Mouse (Mus musculus) monocyte, adult 5-6 weeks (primary cell): ENCODE data around the gene Prss32. TPM values are rescaled to one million over a fixed set of nuclear protein-coding genes. Genes with fewer than 3 reads are reported as not detected.
"Not testable (repeated sequence)": the region's sequence is repeated elsewhere in the genome, so short reads cannot be mapped to it uniquely, and the experiment has no call there.

ENCODE experiments used
- ATAC-seq: fragments of 153-309, 156-312 bp; replicated peaks from 2 replicates; pipeline ENCODE4 v1.8.0; 2017; ENCODE audit warnings: mild to moderate bottlenecking; ENCODE audit not compliant: low TSS enrichment, insufficient number of reproducible peaks, severe bottlenecking, poor library complexity, low FRiP score
- total RNA-seq: library from RNA; stranded (forward); fragments of 200-1000, 200-491, 200-594 nt; gene quantifications from 3 replicates; pipeline ENCODE4 v1.2.3, GENCODE M21; 2017

Gene Prss32
- total RNA-seq, 1 experiment from 2014 or later = not detected

GRCm38 (mm10) chr17:23831201-23831600, 12.5 kb upstream of the Prss32 start:
- ATAC-seq = no peak

- ATAC-seq = no peak
Measured at GRCm38 (mm10) chr17:23836006-23836575, 7.6 kb upstream of the Prss32 start, which contains the start of gene Prss33. Gene Prss33 (minus strand): TSS chr17:23836056.

- ATAC-seq = peak; percentile 71
Measured at GRCm38 (mm10) chr17:23841145-23841544, 2.5 kb upstream of the Prss32 start.

- ATAC-seq = no peak
Measured at GRCm38 (mm10) chr17:23843141-23843811, 379 bp upstream of the Prss32 start.

DNA sequence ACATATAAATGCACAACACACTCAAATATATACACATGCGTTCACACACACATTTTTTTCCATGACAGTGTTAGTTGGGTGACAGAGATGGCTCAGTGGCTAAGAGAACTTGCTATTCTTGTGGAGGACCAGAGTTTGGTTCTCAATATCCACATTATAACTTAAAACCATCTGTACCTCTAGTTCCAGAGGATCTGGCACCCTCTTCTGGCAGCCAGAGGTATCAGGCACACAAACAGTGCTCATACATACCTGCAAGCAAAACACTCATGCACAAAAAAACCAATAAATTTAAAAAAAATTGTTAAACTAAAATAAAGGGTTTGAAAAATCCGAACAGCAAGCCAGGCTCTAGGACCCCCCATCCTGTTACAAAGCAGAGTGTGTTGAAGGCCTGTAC, 6.4 kb downstream of the Prss32 start:
- ATAC-seq = no peak

DNA sequence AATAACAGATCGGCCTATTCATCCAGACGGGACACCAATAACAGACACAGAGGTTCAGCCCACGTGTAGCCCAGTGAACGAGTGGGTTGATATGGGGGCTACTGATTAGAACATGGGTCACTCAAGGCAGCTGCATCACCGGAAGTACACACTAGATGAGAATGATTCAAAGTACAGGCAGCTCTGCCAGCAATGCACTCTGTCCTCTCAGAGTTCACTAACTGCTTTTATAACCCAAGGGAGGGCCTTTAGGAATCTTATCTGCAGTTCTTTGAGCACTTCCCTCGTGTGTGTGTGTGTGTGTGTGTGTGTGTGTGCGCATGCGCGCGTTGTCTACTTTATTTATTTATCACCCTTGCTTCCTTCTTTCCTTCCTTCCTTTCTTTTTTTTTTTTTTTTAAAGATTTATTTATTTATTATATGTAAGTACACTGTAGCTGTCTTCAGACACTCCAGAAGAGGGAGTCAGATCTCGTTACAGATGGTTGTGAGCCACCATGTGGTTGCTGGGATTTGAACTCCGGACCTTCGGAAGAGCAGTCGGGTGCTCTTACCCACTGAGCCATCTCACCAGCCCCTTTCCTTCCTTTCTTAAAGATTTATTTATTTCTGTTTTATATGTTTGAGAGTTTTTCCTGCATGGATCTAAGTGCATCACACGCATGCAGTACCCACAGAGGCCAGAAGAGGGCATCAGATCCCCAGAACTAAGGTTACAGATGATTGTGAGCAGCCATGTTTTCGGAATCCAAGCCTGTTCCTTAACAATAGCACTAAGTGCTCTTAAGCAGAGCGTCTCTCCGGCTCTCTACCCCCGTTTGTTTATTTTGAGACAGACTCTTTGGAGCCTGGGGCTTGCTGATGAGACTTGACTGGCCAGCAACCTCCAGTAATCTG, 7.4 kb downstream of the Prss32 start:
- no peak; the same call in 1 of the 2 replicates for ATAC-seq

DNA sequence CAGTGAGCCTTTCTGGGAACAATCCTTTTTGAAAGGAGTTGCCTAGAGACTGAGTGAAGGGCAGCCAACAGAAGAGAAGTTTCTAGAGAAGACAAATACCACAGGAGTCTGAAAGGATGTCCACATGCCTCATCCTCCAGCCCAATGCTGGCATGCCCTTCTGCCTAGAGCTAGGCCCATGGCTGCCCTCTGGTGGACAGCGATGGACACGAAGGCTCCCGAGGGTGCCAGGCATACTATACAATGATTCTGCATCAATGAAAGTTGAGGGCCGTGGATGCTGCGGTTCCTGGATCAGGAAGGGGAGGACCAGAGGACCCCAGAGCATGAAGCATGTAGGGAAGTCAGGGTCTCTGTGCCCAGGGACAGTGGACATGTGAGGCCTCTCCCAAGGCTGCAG, 9.6 kb downstream of the Prss32 start:
- 0 out of 2 replicates have a peak, but pooled peaks have one; percentile 41 for ATAC-seq

- no peak for ATAC-seq
Measured at GRCm38 (mm10) chr17:23854229-23854765, 10.6 kb downstream of the Prss32 start.

GRCm38 (mm10) chr17:23857193-23857592, 13.5 kb downstream of the Prss32 start:
- ATAC-seq = no peak

DNA sequence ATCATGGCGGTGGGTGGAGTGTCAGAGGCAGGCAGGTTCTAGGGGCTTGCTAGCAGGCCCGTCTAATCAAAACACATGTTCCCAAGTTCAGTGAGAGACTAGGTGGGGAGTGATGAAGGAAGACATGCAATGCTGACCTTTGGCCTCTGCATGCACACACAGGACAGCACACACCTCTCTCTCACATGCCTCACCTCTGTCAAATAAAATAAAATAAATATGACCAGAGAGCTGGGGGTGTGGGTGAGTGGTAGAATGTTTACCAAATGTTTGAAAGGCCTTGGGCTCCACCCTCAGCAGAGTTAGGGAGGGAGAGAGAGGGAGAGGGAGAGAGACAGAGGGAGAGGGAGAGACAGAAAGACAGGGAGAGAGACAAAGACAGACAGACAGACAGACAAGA, 14.3 kb downstream of the Prss32 start:
- no peak for ATAC-seq

DNA sequence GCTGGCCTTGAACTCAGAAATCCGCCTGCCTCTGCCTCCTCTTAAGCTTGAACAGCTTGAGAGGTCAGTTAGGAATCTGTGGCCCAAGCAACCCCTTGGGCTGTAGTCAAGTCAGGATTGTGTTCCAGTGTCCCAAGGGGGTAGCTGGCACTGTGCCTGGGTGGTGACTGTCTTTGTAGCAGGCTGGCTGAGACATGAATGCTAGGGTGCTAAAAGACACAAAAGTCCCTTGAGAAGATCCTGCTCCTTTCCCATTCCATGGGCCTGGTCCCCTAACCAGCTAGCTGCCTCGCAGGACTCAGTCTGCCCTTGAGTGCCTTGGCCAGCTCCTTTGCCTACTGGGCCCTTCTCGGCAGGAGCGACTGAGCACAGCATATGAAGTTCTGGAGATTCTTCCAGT, 19.3 kb downstream of the Prss32 start:
- ATAC-seq = no peak

DNA sequence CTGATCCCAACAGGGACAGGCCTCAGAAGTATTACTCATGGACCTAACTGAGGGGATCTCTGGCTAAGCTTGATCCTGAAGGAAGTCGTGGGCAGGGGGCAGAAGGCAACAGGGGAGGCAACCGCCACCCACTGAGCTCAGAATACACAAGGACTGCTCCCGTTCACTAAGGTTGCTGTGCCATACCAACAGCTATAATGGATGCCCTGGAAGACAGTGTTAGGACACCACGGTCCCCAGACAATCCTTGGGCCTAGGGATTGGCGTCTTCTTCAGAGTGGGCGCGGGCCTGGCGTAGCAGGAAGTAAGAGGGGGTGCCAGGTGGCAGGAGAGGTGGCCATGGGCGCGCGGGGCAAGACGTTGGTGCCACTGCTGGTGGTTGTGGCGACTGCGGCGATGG, 24.1 kb downstream of the Prss32 start, which contains the start of gene Prss21:
Gene Prss21, plus strand, starts transcription at position 301 of the 400 bp plus-strand sequence.
- ATAC-seq = no peak

DNA sequence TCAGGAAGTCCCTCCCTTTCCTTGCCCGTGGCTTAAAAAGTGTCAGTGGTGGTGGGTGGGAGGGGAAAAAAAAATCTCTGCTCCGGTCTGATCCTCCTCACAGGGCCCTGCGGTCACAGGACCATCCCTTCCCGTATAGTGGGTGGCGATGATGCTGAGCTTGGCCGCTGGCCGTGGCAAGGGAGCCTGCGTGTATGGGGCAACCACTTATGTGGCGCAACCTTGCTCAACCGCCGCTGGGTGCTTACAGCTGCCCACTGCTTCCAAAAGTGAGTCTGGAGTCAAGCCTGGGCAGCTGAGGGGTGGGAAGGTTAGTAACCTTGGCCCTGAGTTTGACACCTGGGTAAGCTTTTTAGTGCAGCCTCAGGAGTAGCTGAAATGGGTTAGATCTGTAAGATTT, 24.9 kb downstream of the Prss32 start:
- ATAC-seq = peak; percentile 45; the same call in 1 of the 2 replicates

DNA sequence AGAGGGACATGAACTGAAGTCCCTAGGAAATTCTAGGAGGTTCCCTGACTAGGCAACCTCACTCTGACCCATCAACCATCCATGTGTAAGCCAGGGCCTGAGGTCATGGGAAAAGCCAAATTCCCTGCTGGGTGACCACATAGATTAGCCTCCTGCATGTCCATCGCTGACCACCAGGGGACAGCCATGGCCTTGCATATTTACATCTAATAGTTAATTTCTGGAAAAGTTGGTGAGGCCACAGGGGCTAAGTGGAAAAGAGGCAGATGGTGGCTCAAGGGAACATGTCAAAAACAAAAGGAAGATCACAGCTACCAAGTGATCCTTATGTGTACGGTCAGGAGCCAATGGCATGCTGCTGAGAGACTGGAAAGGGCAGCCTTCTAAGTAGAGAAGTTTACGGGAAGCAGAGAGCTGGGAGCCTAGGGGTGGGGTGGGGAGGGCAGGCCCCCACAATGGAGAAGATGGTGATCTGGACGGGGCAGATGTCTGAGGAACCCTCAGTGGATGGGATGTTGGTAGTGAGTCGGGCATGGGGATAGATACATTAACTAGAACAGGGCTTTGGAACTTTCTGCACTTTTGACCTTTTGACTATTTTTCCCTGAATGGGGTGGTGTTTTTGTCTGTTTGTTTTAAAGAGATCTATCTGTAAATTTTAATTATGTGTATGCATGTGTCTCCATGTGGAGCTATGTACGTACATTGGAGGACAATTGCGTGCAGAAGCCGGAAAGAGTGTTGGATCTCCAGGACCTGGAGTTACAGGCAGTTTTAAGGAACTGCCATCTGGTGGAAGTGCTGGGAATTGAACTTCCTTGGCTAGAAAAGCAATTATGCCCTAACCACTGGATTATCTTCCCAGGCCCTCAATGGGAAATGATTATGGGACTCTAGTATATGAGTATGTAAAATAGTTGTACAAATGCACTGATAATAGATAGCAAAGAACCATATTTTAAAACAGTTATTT, 30.5 kb downstream of the Prss32 start:
- ATAC-seq = peak; percentile 54; the same call in 1 of the 2 replicates

GRCm38 (mm10) chr17:23876741-23877140, 33.1 kb downstream of the Prss32 start:
- ATAC-seq = no peak

GRCm38 (mm10) chr17:23877166-23877565, 33.5 kb downstream of the Prss32 start:
- no peak for ATAC-seq

DNA sequence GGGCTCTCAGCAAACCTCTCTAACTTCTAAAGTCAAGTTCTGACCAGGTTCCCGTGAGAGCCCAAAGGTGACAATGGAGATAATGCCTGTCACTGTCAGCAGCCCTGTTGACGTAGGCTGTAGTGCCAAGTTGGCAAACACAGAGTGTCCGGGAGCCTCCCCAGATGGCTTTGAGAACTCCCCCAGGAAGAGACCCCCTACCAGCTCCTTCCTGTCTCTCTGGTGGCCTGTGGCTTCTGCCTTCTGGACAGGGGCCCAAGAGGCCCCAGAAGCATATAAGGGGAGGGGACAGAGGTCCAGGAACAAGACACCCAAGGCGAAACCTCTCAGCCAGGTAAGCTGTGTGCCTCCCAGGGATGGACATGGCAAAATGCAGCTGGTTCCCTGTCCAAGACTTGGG, 36.9 kb downstream of the Prss32 start, which contains the start of the genes Dcpp1 and Dcpp2:
Gene Dcpp1, plus strand, starts transcription at position 301 of the 400 bp plus-strand sequence.
Gene Dcpp2, plus strand, starts transcription at position 305 of the 400 bp plus-strand sequence.
- not testable (repeated sequence) for ATAC-seq
